Mouse (Mus musculus) stomach, embryonic 16.5 days (tissue): ENCODE results near the gene March4. TPM values are rescaled to one million over a fixed set of nuclear protein-coding genes. Genes with fewer than 3 reads are reported as not detected.

Experiments used
- ATAC-seq: fragments of 200-750 bp; cut with Nextera tagmentation; 2 replicates; pipeline ENCODE4 v1.8.0; 2017; ENCODE audit warnings: moderate number of reproducible peaks, moderate TSS enrichment; ENCODE audit not compliant: insufficient read depth, low FRiP score
- H3K27ac ChIP-seq: fragments of 300-500 bp; sonication (generic); 2 replicates; pipeline ENCODE4 v1.5.1; 2014; ENCODE audit warnings: low read length
- H3K27me3 ChIP-seq: fragments of 300-500 bp; sonication (generic); 2 replicates; pipeline ENCODE4 v1.6.1; 2014; ENCODE audit warnings: low read length, control low read depth, mixed read lengths; ENCODE audit not compliant: control insufficient read depth, insufficient read depth
- H3K36me3 ChIP-seq: fragments of 300-500 bp; sonication (generic); 2 replicates; pipeline ENCODE4 v1.6.1; 2014; ENCODE audit warnings: low read length; ENCODE audit not compliant: control insufficient read depth, insufficient read depth
- H3K4me1 ChIP-seq: fragments of 300-500 bp; sonication (generic); 2 replicates; pipeline ENCODE4 v1.6.1; 2014; ENCODE audit warnings: low read length, control low read depth, mixed read lengths; ENCODE audit not compliant: control insufficient read depth, insufficient read depth
- H3K4me2 ChIP-seq: fragments of 300-500 bp; sonication (generic); 2 replicates; pipeline ENCODE4 v1.6.1; 2014; ENCODE audit warnings: low read depth, low read length, mixed read lengths
- H3K4me3 ChIP-seq: fragments of 300-500 bp; sonication (generic); replicated peaks from 2 replicates; pipeline ENCODE4 v1.5.1; 2014; ENCODE audit warnings: mild to moderate bottlenecking, low read length
- H3K9ac ChIP-seq: fragments of 300-500 bp; sonication (generic); 2 replicates; pipeline ENCODE4 v1.6.1; 2014; ENCODE audit warnings: low read length
- H3K9me3 ChIP-seq: fragments of 300-500 bp; sonication (generic); replicated peaks from 2 replicates; pipeline ENCODE4 v1.6.1; 2016; ENCODE audit warnings: low read length, control low read depth; ENCODE audit not compliant: control insufficient read depth
- WGBS: fragments of 180-500 bp; shearing (Covaris S2); extraction: QIAGEN DNeasy Blood & Tissue Kit; methylation state at CpG from one replicate; pipeline ENCODE4 v1.1.7; 2014; 5-methylcytosine and 5-hydroxymethylcytosine counted together
- polyA plus RNA-seq: library from polyadenylated mRNA; unstranded; fragments of >200 nt; fragmentation: Nextera tagmentation; extraction: Ambion mirVana; gene quantifications from 2 replicates; pipeline ENCODE4 v1.2.1, GENCODE M21; 2015

Gene March4
- polyA plus RNA-seq, 1 experiment from 2014 or later: 0.14 TPM

DNA sequence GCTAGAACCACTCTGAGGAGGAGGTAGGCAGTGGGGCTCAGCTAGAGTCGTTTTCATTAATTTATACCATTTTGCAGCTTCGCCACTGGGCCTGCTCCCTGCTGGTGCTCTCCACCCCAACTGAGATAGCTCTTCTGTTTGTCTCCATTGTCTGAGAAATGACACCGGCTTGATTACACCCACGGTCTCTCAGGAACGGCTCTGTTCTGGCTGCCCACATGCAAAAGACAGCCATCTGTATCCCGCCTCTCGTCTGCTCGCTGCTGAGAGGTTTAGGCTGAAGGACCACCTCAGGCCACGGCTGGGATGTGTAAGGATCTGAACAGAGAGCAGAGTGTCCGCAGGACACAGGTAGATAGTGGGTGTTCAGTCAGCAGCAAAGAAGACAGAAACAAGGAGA is 30.5 kb downstream of the March4 start:
- H3K27me3 ChIP-seq: no peaks in the 10 kb centered on the region
- no peak overlapping the region for H3K9ac ChIP-seq
- H3K4me3 ChIP-seq: no peak overlapping the region
- no peaks in the 10 kb centered on the region for H3K36me3 ChIP-seq
- H3K4me1 ChIP-seq: no peaks in the 10 kb centered on the region; the same call in 1 of the 2 replicates
- no peaks in the 10 kb centered on the region for H3K9me3 ChIP-seq
- H3K4me2 ChIP-seq: no peak overlapping the region
- no peak overlapping the region for H3K27ac ChIP-seq
- ATAC-seq: no peak
- WGBS: 57% methylated on average over 10 of the region's 10 CpGs

DNA sequence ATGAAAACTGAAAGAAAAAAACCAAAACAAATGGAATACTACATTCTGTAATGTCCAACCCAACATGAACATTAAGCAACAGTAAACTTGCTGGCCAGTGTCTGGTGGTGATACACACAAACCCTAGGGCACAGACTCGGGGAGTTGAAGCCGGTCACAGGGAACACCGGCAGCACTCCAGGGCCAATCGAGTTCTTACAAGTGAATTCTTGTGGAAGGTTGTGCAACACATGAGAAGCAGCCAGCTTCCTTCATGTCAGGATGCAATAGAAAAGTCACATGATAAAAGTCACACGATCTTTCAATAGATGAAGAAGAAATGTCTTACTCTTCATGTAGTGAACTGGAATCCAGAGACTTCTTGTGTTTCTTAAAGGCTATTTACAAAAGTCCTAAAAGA is 39.1 kb downstream of the March4 start:
- H3K27me3 ChIP-seq: no peaks in the 10 kb centered on the region
- 89% methylated on average over 5 of the region's 5 CpGs for WGBS
- H3K4me3 ChIP-seq: no peak overlapping the region
- no peak overlapping the region for H3K27ac ChIP-seq
- ATAC-seq: no peak
- H3K9ac ChIP-seq: no peak overlapping the region
- no peaks in the 10 kb centered on the region for H3K9me3 ChIP-seq
- no peaks in the 10 kb centered on the region for H3K36me3 ChIP-seq
- H3K4me1 ChIP-seq: no peaks in the 10 kb centered on the region
- H3K4me2 ChIP-seq: no peak overlapping the region

DNA sequence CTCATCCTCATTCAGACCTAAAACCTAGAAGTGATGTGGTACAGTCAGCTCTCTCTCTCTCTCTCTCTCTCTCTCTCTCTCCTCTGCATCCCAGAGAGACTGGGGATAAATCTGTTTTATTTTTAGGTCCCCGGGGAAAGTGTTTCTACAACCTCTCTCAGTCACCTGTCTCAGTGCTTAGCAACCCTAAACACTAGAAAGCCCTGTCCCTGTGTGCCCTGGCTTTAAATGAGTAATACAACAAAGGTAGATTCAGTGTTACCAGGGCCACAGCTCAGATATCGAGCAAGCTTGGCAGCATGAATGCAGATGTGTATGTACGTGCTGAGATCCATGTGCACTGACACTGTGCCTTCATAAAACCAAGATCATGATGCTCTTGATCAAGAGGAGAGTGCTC is 43.3 kb downstream of the March4 start:
- no peaks in the 10 kb centered on the region for H3K27me3 ChIP-seq
- 79% methylated on average over 3 of the region's 3 CpGs for WGBS
- no peak for ATAC-seq
- no peak overlapping the region for H3K27ac ChIP-seq
- H3K4me3 ChIP-seq: no peak overlapping the region
- no peaks in the 10 kb centered on the region for H3K9me3 ChIP-seq
- H3K4me2 ChIP-seq: no peak overlapping the region
- no peak overlapping the region for H3K9ac ChIP-seq
- no peaks in the 10 kb centered on the region for H3K4me1 ChIP-seq
- no peaks in the 10 kb centered on the region for H3K36me3 ChIP-seq

DNA sequence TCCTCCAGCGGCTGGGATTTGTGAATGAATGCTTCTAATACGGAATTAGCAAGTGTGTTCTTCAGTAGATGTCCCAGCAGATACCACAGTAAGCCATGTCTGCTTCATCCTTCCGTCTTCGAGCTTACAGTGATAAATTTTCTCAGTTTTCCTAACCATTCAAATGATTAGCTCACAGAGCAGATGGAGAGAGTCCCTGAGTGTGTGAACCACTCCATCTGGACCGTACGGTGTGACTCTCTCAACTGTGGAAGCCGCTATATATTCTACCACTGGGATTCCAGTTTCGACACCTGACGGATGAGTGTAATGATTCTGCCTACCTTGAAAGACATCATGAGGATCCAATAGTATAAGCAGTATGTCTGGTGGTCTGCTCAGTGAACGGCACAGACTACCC is 44.1 kb downstream of the March4 start:
- Histone ChIP-seq H3K27ac (no peak overlapping the region), H3K9me3 (no peaks in the 10 kb centered on the region), H3K4me1 (no peaks in the 10 kb centered on the region), H3K4me2 (no peak overlapping the region), H3K27me3 (no peaks in the 10 kb centered on the region), H3K4me3 (no peak overlapping the region), H3K36me3 (no peaks in the 10 kb centered on the region), H3K9ac (no peak overlapping the region)
- 85% methylated on average over 10 of the region's 10 CpGs for WGBS
- no peak for ATAC-seq

DNA sequence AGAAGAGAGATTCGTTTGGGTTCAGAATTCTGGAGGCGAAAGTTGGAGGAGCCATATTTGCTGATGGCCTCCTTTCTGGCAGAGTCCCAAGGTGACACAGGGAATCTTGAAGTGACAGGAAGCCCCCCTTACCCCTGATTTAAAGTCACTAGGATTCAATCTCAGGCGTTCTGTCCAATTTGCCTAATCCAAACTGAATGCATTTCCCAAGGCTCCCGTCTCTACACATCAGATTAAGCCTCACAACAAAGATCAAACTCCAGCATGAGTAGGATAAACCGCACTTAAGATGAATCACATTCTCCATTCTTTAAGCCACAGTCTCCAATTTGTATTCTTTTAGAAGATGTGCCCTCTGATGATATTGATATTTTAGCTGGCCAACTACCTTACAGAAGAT is 45.4 kb downstream of the March4 start:
- Histone ChIP-seq H3K4me2 (no peak overlapping the region), H3K4me3 (no peak overlapping the region), H3K27me3 (no peaks in the 10 kb centered on the region), H3K9me3 (no peaks in the 10 kb centered on the region), H3K27ac (no peak overlapping the region), H3K36me3 (no peaks in the 10 kb centered on the region), H3K9ac (no peak overlapping the region), H3K4me1 (no peaks in the 10 kb centered on the region)
- WGBS: 64% methylated on average over 5 of the region's 5 CpGs
- no peak for ATAC-seq

DNA sequence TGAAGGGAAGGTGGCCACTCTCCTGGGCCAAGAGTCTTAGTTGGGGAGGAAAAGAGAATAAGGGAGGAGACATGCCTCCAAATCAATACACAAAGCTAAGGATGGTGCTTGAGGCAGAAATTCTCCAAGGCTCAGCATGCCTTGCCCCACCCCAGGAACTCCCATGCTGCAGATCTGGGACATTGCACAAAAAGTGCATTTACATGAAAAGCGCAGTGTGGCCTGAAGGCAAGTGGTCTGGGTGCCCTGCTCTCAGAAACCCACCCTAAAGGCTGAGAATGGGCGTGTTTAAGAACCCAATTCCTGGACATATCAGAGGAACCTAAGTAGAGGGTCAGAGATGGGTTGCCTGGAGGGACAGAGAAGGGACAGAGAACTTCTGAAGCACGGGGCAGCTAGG is 45.9 kb downstream of the March4 start:
- no peak overlapping the region for H3K4me3 ChIP-seq
- no peak for ATAC-seq
- no peak overlapping the region for H3K4me2 ChIP-seq
- no peaks in the 10 kb centered on the region for H3K9me3 ChIP-seq
- H3K36me3 ChIP-seq: no peaks in the 10 kb centered on the region
- H3K27me3 ChIP-seq: no peaks in the 10 kb centered on the region
- WGBS: 65% methylated on average over 3 of the region's 3 CpGs
- no peak overlapping the region for H3K9ac ChIP-seq
- H3K4me1 ChIP-seq: no peaks in the 10 kb centered on the region
- H3K27ac ChIP-seq: no peak overlapping the region

DNA sequence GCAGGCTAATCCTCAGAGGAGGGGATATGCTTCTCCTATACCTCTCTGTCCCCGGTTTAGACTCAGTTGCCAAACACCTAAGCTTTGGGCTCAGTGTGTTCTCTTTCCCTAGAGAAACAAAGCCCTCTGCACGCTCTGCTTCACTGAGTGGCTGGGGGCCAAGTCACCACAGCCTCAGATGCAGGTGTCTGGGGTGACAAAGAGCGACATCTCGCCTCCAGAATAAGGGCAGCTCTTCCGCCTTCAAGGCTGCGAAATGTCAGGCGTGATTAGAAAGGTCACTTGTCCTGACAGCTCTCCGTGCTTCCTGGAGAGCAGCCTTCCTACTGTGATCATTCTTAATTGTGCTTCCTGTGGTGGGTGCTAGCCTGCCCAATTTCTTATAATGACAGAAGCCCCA is 46.5 kb downstream of the March4 start:
- Histone ChIP-seq H3K4me3 (no peak overlapping the region), H3K9me3 (no peaks in the 10 kb centered on the region), H3K27me3 (no peaks in the 10 kb centered on the region), H3K36me3 (no peaks in the 10 kb centered on the region), H3K27ac (no peak overlapping the region), H3K4me2 (no peak overlapping the region), H3K9ac (no peak overlapping the region), H3K4me1 (no peaks in the 10 kb centered on the region)
- ATAC-seq: no peak
- 18% methylated on average over 8 of the region's 8 CpGs for WGBS

DNA sequence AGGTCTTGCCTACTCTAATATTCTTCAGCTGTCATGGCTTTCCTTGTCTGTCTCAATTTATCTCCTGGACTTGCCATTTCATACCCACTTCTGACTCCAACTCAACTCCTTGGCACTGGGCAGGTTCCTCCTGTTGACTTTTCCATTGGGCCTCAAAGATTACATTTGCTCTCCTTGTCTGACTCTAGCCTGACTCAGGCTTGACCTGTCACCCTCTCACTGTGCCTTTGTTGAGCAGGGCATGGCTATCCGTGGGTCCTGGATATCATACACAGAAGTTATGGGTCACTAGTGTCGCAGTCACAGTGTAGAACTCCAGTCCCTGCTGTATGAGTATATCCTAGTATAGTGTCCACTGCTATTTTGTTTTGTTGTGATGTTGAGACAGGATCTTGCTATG is 60.1 kb downstream of the March4 start:
- H3K4me1 ChIP-seq: no peaks in the 10 kb centered on the region
- no peak overlapping the region for H3K27ac ChIP-seq
- H3K4me3 ChIP-seq: no peak overlapping the region
- H3K27me3 ChIP-seq: no peaks in the 10 kb centered on the region
- H3K4me2 ChIP-seq: no peak overlapping the region
- no peaks in the 10 kb centered on the region for H3K36me3 ChIP-seq
- H3K9me3 ChIP-seq: no peaks in the 10 kb centered on the region
- ATAC-seq: no peak
- H3K9ac ChIP-seq: no peak overlapping the region
- WGBS: 84% methylated on average over 2 of the region's 2 CpGs

DNA sequence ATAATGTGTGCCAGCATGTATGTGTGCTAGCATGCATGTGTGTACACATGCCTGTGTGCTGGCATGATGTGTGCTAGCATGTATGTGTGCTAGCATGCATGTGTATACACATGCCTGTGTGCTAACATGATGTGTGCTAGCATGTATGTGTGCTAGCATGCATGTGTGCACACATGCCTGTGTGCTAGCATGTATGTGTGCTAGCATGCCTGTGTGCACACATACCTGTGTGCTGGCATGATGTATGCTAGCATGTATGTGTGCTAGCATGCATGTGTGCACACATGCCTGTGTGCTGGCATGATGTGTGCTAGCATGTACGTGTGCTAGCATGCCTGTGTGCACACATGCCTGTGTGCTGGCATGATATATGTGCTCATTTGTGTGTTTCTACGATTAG is 67.7 kb downstream of the March4 start:
- Histone ChIP-seq H3K36me3 (no peaks in the 10 kb centered on the region), H3K4me3 (no peak overlapping the region), H3K27me3 (no peaks in the 10 kb centered on the region), H3K27ac (no peak overlapping the region), H3K9ac (no peak overlapping the region), H3K9me3 (no peaks in the 10 kb centered on the region), H3K4me2 (no peak overlapping the region), H3K4me1 (no peaks in the 10 kb centered on the region)
- ATAC-seq: no peak
- 85% methylated on average over 2 of the region's 2 CpGs for WGBS

DNA sequence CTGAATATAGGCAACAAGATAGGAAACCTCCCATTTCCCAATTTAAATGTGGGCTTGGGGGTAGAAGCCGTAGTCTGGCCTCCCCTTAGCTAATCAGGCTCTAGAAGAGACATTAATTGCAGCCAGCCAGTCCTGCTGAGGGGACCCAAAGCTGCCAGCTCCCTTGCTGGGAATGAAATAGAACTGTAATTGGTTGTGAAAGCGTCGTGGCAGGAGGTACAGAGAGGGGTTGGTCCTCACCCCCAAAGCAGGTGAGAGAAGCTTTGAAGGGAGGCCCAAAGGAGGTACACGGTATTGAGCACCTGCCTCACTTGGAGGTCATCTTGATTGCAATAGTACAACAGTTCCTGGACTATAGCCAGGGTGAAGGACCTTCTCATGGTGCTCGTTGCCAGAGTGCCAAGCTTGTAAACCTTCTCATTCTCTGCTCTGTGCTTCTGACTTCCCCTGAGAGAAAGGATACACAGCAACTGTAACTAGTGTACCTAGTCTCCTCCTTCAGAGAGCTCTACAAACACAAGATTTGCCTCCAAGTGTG is 68.2 kb downstream of the March4 start:
- WGBS: 55% methylated on average over 5 of the region's 5 CpGs

More for the DNA sequence above, 68.2 kb downstream of the March4 start:
- H3K27me3 ChIP-seq: no peaks in the 10 kb centered on the region
- H3K4me1 ChIP-seq: no peaks in the 10 kb centered on the region
- no peak overlapping the region for H3K4me2 ChIP-seq
- H3K27ac ChIP-seq: no peak overlapping the region
- H3K9ac ChIP-seq: no peak overlapping the region
- no peak for ATAC-seq
- no peaks in the 10 kb centered on the region for H3K36me3 ChIP-seq
- H3K4me3 ChIP-seq: no peak overlapping the region
- H3K9me3 ChIP-seq: no peaks in the 10 kb centered on the region
